Mouse (Mus musculus) lung, embryonic 16.5 days (tissue): ENCODE measurements around the gene Metap1d. TPM values are rescaled to one million over a fixed set of nuclear protein-coding genes. Genes with fewer than 3 reads are reported as not detected.

Source experiments
- ATAC-seq: fragments of 200-750 bp; cut with Nextera tagmentation; 2 replicates; pipeline ENCODE4 v1.8.0; 2017; ENCODE audit warnings: low read depth, mild to moderate bottlenecking, moderate library complexity
- H3K27ac ChIP-seq: fragments of 300-500 bp; sonication (generic); 2 replicates; pipeline ENCODE4 v1.5.1; 2014; ENCODE audit warnings: mild to moderate bottlenecking, control low read depth, low read length
- H3K27me3 ChIP-seq: fragments of 300-500 bp; sonication (generic); 2 replicates; pipeline ENCODE4 v1.6.1; 2014; ENCODE audit warnings: low read depth, low read length, mixed read lengths; ENCODE audit not compliant: control insufficient read depth, insufficient read depth
- H3K36me3 ChIP-seq: fragments of 300-500 bp; sonication (generic); 2 replicates; pipeline ENCODE4 v1.6.1; 2014; ENCODE audit warnings: low read length; ENCODE audit not compliant: control insufficient read depth, insufficient read depth
- H3K4me1 ChIP-seq: fragments of 300-500 bp; sonication (generic); replicated peaks from 2 replicates; pipeline ENCODE4 v1.6.1; 2014; ENCODE audit warnings: low read length, mixed read lengths; ENCODE audit not compliant: control insufficient read depth, insufficient read depth
- H3K4me2 ChIP-seq: fragments of 300-500 bp; sonication (generic); 2 replicates; pipeline ENCODE4 v1.6.1; 2014; ENCODE audit warnings: low read depth, low read length, control low read depth
- H3K4me3 ChIP-seq: fragments of 300-500 bp; sonication (generic); 2 replicates; pipeline ENCODE4 v1.5.1; 2014; ENCODE audit warnings: mild to moderate bottlenecking, low read length, control low read depth
- H3K9ac ChIP-seq: fragments of 300-500 bp; sonication (generic); 2 replicates; pipeline ENCODE4 v1.6.1; 2014; ENCODE audit warnings: low read length, control low read depth
- H3K9me3 ChIP-seq: fragments of 300-500 bp; sonication (generic); 2 replicates; pipeline ENCODE4 v1.6.1; 2016; ENCODE audit warnings: low read length; ENCODE audit not compliant: control insufficient read depth
- WGBS: fragments of 180-500 bp; shearing (Covaris S2); extraction: QIAGEN DNeasy Blood & Tissue Kit; methylation state at CpG from one replicate; pipeline ENCODE4 v1.1.7; 2014; 5-methylcytosine and 5-hydroxymethylcytosine counted together
- polyA plus RNA-seq: library from polyadenylated mRNA; unstranded; fragments of >200 nt; fragmentation: Nextera tagmentation; extraction: Ambion mirVana; gene quantifications from 2 replicates; pipeline ENCODE4 v1.2.1, GENCODE M21; 2015

Gene Metap1d
- polyA plus RNA-seq, 1 experiment from 2014 or later, result 36.2 TPM

DNA sequence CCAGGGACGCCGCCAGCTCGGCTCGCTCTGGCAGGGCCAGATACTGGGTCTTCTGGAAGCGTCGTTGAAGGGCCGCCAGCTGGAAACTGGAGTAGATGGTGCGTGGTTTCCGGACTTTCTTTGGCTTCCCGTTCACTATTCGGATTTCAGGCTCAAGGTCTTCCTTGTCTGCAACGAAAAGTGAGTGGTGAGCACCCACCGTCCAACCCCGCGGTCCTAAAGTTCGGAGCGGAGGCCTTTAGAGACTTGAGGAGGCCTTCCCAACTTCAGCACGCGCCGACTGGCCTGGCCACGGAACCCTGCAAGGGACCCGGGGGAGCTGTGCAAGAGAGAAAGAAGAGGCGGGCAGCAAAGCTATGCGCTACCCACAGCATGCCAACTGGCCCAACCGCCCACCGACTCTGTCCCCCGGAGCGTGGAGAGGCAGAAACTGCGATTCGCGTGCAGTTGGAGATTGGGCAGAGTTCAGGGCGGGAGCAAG is 92.4 kb downstream of the Metap1d start:
- Histone ChIP-seq H3K4me2 (peak overlapping the region; percentile 88), H3K9me3 (no peaks in the 10 kb centered on the region), H3K36me3 (no peaks in the 10 kb centered on the region), H3K9ac (no peak overlapping the region), H3K27ac (no peak overlapping the region), H3K27me3 (peaks cover 89% of the 10 kb centered on the region), H3K4me1 (peaks cover 22% of the 10 kb centered on the region), H3K4me3 (peak overlapping the region; percentile 52)
- no peak for ATAC-seq
- 2% methylated on average over 28 of the region's 32 CpGs for WGBS

GRCm38 (mm10) chr2:71545882-71546639 is 93.0 kb downstream of the Metap1d start:
- no peak overlapping the region for H3K27ac ChIP-seq
- H3K9me3 ChIP-seq, result no peaks in the 10 kb centered on the region
- no peaks in the 10 kb centered on the region for H3K36me3 ChIP-seq
- H3K4me3 ChIP-seq, result peak overlapping the region; percentile 52
- peaks cover 87% of the 10 kb centered on the region for H3K27me3 ChIP-seq
- H3K4me2 ChIP-seq, result peak overlapping the region; percentile 88
- H3K4me1 ChIP-seq, result peaks cover 22% of the 10 kb centered on the region
- H3K9ac ChIP-seq, result peak overlapping the region; percentile 28; the same call in 1 of the 2 replicates
- WGBS, result under 1% methylated on average over 56 of the region's 59 CpGs
- ATAC-seq, result peak; percentile 20; the same call in 1 of the 2 replicates

DNA sequence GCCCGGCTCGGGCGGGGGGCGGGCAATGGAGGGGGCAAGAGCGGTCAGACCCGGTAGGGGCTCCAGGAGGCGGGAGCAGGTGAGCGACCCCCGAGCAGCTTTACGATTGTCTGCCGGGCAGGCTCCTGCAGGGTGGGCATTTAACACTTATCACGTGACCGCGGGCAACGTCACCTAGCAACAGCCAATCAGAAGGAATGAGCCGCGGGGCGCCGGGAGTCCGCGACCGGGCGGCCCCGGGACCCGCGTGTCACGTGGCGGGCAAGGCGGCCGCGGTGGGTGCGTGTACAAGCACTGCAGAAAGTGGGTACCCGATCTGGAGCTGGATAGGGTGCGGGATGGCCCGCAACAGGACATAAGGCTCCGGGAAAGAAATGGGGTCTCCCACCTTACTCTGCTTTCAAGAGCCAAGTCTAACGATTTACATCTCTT is 93.6 kb downstream of the Metap1d start, which contains the start of gene Dlx2:
TSS of gene Dlx2 (minus strand) at position 115 of the 432 bp plus-strand sequence.
- Histone ChIP-seq H3K27me3 (peaks cover 87% of the 10 kb centered on the region), H3K4me1 (peaks cover 22% of the 10 kb centered on the region), H3K4me2 (peak within 1 kb of the TSS; percentile 88), H3K27ac (no peak within 1 kb of the TSS), H3K9ac (peak within 1 kb of the TSS; percentile 28; the same call in 1 of the 2 replicates), H3K4me3 (peak within 1 kb of the TSS; percentile 52), H3K36me3 (no peaks in the 10 kb centered on the region), H3K9me3 (no peaks in the 10 kb centered on the region)
- WGBS, result under 1% methylated on average over 37 of the region's 37 CpGs
- ATAC-seq, result peak; percentile 18; the same call in 1 of the 2 replicates

DNA sequence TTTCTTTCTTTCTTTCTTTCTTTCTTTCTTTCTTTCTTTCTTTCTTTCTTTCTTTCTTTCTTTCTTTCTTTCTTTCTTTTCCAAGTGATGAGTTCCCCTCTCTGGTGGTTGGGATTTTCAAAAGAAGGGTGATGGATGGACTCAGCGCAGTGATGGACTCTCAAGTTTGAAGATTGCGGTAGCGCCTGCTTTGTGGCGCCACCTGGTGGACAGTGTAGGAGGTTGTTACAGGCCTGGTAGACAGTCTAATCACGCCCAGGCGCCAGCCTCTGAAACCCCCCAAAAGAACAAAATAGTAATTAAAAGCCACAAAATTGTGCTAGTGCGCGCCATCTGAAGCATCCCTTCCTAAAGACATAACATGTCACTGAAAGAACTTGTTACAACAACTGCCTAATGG is 94.8 kb downstream of the Metap1d start:
- peaks cover 22% of the 10 kb centered on the region for H3K4me1 ChIP-seq
- H3K9me3 ChIP-seq, result no peaks in the 10 kb centered on the region
- no peak overlapping the region for H3K4me2 ChIP-seq
- H3K9ac ChIP-seq, result no peak overlapping the region
- peaks cover 86% of the 10 kb centered on the region for H3K27me3 ChIP-seq
- no peaks in the 10 kb centered on the region for H3K36me3 ChIP-seq
- no peak overlapping the region for H3K4me3 ChIP-seq
- no peak overlapping the region for H3K27ac ChIP-seq
- no peak for ATAC-seq
- WGBS, result 3% methylated on average over 8 of the region's 8 CpGs

DNA sequence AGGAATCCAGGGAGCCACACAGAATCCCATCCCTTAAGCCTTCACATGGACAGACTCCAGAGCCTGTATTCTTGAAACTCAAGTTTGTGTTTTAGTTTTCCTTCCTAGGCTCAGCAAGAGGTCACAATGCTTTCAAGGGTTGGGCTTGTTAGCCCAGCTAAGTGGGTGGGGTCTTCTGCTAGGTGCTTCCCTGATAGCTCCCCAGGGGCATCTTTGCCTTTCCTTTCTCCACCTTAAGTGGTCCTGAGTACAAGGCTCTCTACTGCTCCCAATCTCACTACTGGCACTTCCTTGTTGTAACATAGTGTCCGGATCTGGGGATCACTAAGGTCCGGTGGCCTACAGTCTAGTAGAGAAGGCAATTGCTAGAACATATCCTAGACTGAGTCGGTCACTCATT is 97.3 kb downstream of the Metap1d start:
- no peak overlapping the region for H3K9ac ChIP-seq
- H3K27ac ChIP-seq, result no peak overlapping the region
- H3K4me3 ChIP-seq, result no peak overlapping the region
- no peaks in the 10 kb centered on the region for H3K36me3 ChIP-seq
- H3K9me3 ChIP-seq, result no peaks in the 10 kb centered on the region
- 16% methylated on average over 3 of the region's 3 CpGs for WGBS
- ATAC-seq, result no peak
- peaks cover 15% of the 10 kb centered on the region for H3K4me1 ChIP-seq
- no peak overlapping the region for H3K4me2 ChIP-seq
- peaks cover 78% of the 10 kb centered on the region for H3K27me3 ChIP-seq

GRCm38 (mm10) chr2:71551704-71552103 is 98.6 kb downstream of the Metap1d start:
- no peak overlapping the region for H3K9ac ChIP-seq
- no peaks in the 10 kb centered on the region for H3K9me3 ChIP-seq
- H3K27ac ChIP-seq, result no peak overlapping the region
- no peaks in the 10 kb centered on the region for H3K36me3 ChIP-seq
- H3K4me3 ChIP-seq, result no peak overlapping the region
- WGBS, result 2% methylated on average over 18 of the region's 18 CpGs
- peaks cover 3% of the 10 kb centered on the region for H3K4me1 ChIP-seq
- H3K27me3 ChIP-seq, result peaks cover 65% of the 10 kb centered on the region
- H3K4me2 ChIP-seq, result no peak overlapping the region
- ATAC-seq, result no peak

GRCm38 (mm10) chr2:71556071-71556470 is 103.0 kb downstream of the Metap1d start:
- no peak overlapping the region for H3K4me3 ChIP-seq
- no peak for ATAC-seq
- H3K9ac ChIP-seq, result no peak overlapping the region
- no peaks in the 10 kb centered on the region for H3K36me3 ChIP-seq
- H3K27me3 ChIP-seq, result peaks cover 28% of the 10 kb centered on the region
- H3K27ac ChIP-seq, result no peak overlapping the region
- H3K4me2 ChIP-seq, result no peak overlapping the region
- H3K4me1 ChIP-seq, result no peaks in the 10 kb centered on the region
- WGBS, result 62% methylated on average over 5 of the region's 5 CpGs
- H3K9me3 ChIP-seq, result 0 out of 2 replicates have a peak, but pooled peaks cover 4% of the 10 kb centered on the region

DNA sequence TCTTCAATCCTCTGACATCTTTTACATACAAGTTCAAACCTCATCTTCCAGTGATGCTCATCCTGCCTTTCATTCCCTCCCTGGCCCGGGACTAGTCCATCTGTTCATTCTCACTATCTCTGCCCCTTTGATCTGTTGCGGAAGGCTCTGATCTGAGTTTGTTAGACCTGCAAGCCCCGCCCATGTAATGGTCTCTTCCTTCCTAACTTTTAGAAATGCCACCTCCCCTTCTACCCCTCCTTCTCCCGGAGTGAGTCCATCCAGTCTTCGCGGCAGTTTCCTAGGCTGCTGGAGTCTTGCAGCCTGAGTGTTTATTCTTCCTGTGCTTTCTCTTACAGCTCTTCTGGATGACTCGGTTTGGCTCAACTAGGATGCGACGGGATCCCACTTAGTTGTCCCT is 113.4 kb downstream of the Metap1d start:
- Histone ChIP-seq H3K4me1 (no peaks in the 10 kb centered on the region), H3K9ac (no peak overlapping the region), H3K4me3 (no peak overlapping the region), H3K27ac (no peak overlapping the region), H3K4me2 (no peak overlapping the region), H3K27me3 (no peaks in the 10 kb centered on the region), H3K9me3 (no peaks in the 10 kb centered on the region), H3K36me3 (no peaks in the 10 kb centered on the region)
- 60% methylated on average over 9 of the region's 9 CpGs for WGBS
- no peak for ATAC-seq

GRCm38 (mm10) chr2:71573736-71574135 is 120.7 kb downstream of the Metap1d start:
- no peak overlapping the region for H3K9ac ChIP-seq
- 41% methylated on average over 4 of the region's 4 CpGs for WGBS
- no peaks in the 10 kb centered on the region for H3K27me3 ChIP-seq
- H3K9me3 ChIP-seq, result no peaks in the 10 kb centered on the region
- no peaks in the 10 kb centered on the region for H3K4me1 ChIP-seq
- H3K27ac ChIP-seq, result no peak overlapping the region
- H3K36me3 ChIP-seq, result no peaks in the 10 kb centered on the region
- ATAC-seq, result no peak
- no peak overlapping the region for H3K4me3 ChIP-seq
- no peak overlapping the region for H3K4me2 ChIP-seq
